Mouse (Mus musculus): ENCODE measurements around the gene Olfr521. TPM values are rescaled to one million over a fixed set of nuclear protein-coding genes. Genes with fewer than 3 reads are reported as not detected.

Olfr521 gene
- total and polyA plus RNA-seq, 3 experiments, result not detected

DNA sequence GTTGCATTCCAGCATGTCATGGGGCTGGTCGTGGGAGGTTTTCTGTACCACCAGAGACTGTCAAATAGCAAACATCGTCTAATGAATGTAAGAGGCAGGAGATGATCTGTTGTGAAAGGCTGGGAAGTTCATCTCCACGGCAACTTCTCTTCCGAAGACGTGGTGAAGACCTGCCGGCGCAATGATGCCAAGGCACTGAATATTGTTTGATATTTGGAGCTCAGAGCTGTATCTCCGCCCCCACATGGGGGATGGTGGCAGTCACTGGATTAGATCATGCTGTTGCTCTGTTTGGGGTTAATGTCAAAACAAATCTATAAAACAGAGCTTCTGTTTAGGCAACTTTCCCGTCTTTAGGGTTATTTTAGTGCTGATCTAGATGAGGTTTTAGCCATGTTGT, 24.0 kb upstream of the Olfr521 start:
- DNase-seq (ENCODE audit: extremely low read depth), result no peak
- no peaks in the 10 kb centered on the region for H3K36me3 ChIP-seq (replicated peaks in 1 of 2; ENCODE audit: control insufficient read depth in 1 of 2, insufficient read depth in 1 of 2, low read length in 1 of 2)
- in situ Hi-C loops (cut with MboI; ENCODE audit: low pct_ligation_motif_present, low pct_unique_long_range_greater_than_20kb, low sequenced_read_pairs), result no loop called here
- no peaks in the 10 kb centered on the region for H3K79me2 ChIP-seq (replicated peaks; ENCODE audit: control insufficient read depth, extremely low read depth, insufficient read depth, poor library complexity, severe bottlenecking)
- H3K4me3 ChIP-seq (replicated peaks in 1 of 3; ENCODE audit: low read depth in 2 of 3, low read length in 2 of 3, poor library complexity in 1 of 3), result no peak overlapping the region
- H3K27me3 ChIP-seq (replicated peaks), result peaks cover 4% of the 10 kb centered on the region
- H3K9ac ChIP-seq (ENCODE audit: insufficient read depth, low read depth), result no peak overlapping the region
- peaks cover 0 to 8% of the 10 kb centered on the region in 2 experiments; a peak in 2 of 4 replicates for H3K4me1 ChIP-seq (ENCODE audit: control insufficient read depth in 1 of 2, insufficient read depth in 2 of 2)
- H3K27ac ChIP-seq (ENCODE audit: insufficient read depth, low read depth), result no peak overlapping the region
- dilution Hi-C loops (cut with MboI; ENCODE audit: extremely low pct_ligation_motif_present, extremely low pct_unique_long_range_greater_than_20kb, low sequenced_read_pairs), result no loop called here
- H3K4me2 ChIP-seq (ENCODE audit: insufficient read depth, low read depth, poor library complexity, severe bottlenecking), result no peak overlapping the region
- H3K9me3 ChIP-seq (replicated peaks; ENCODE audit: low read length), result no peaks in the 10 kb centered on the region
- TF ChIP-seq ZMIZ1 (IDR thresholded peaks at IDR 0.05; ENCODE audit: low read depth, low read length), result no peak
- TF ChIP-seq MYC (IDR thresholded peaks at IDR 0.05; ENCODE audit: low read depth, low read length), result no peak
- TF ChIP-seq SIN3A (IDR thresholded peaks at IDR 0.05; ENCODE audit: low read length), result no peak
- no peak for TF ChIP-seq USF2 (conservative IDR thresholded peaks at IDR 0.05; ENCODE audit: low read depth, low read length)
- TF ChIP-seq GABPA (IDR thresholded peaks at IDR 0.05; ENCODE audit: insufficient replicate concordance, low read depth, low read length), result no peak
- no peak for TF ChIP-seq ELF1 (IDR thresholded peaks at IDR 0.05; ENCODE audit: low read depth, low read length)
- no peak for TF ChIP-seq CHD2 (IDR thresholded peaks at IDR 0.05; ENCODE audit: low read length)
- no peak for TF ChIP-seq MAFK (IDR thresholded peaks at IDR 0.05; ENCODE audit: insufficient replicate concordance, low read length)
- TF ChIP-seq NRF1 (IDR thresholded peaks at IDR 0.05; ENCODE audit: low read depth, low read length), result no peak
- TF ChIP-seq EP300 (IDR thresholded peaks at IDR 0.05; ENCODE audit: low read length), result no peak
- no peak for TF ChIP-seq USF1 (IDR thresholded peaks at IDR 0.05; ENCODE audit: low read depth, low read length)
- no peak for TF ChIP-seq E2F4 (IDR thresholded peaks at IDR 0.05; ENCODE audit: insufficient replicate concordance, low read depth, low read length)
- TF ChIP-seq IRF4 (IDR thresholded peaks at IDR 0.05; ENCODE audit: low read depth, low read length), result no peak
- no peak for TF ChIP-seq BHLHE40 (IDR thresholded peaks at IDR 0.05; ENCODE audit: low read depth, low read length)
- no peak for TF ChIP-seq MAZ (IDR thresholded peaks at IDR 0.05; ENCODE audit: low read depth, low read length)

DNA sequence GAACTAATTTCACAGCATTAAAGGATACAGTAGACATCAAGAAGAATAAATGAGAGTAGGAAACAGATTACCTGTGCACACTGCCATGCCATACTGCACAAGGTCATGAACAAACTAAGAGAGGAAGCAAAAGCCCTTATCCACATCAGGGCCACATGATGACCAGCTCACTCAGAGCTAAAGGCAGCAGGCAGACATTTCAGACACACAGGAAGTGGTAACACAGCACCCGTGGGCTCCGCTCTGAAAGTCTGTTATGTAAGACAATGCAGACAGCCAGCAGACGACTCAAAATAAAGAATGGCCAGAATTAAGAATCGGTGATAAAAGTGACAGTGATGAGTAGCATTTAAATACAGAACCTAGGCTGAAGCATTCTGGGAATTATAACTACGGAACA, 18.1 kb downstream of the Olfr521 start:
- Histone ChIP-seq H3K4me1 (ENCODE audit: control insufficient read depth in 1 of 2, insufficient read depth in 2 of 2) (peaks cover 6 to 24% of the 10 kb centered on the region in 2 experiments; a peak in 2 of 4 replicates), H3K79me2 (replicated peaks; ENCODE audit: control insufficient read depth, extremely low read depth, insufficient read depth, poor library complexity, severe bottlenecking) (no peaks in the 10 kb centered on the region), H3K36me3 (replicated peaks in 1 of 2; ENCODE audit: control insufficient read depth in 1 of 2, insufficient read depth in 1 of 2, low read length in 1 of 2) (no peaks in the 10 kb centered on the region), H3K9ac (ENCODE audit: insufficient read depth, low read depth) (no peak overlapping the region), H3K27me3 (replicated peaks) (no peaks in the 10 kb centered on the region), H3K27ac (ENCODE audit: insufficient read depth, low read depth) (no peak overlapping the region), H3K4me2 (ENCODE audit: insufficient read depth, low read depth, poor library complexity, severe bottlenecking) (no peak overlapping the region), H3K9me3 (replicated peaks; ENCODE audit: low read length) (no peaks in the 10 kb centered on the region), H3K4me3 (replicated peaks in 1 of 3; ENCODE audit: low read depth in 2 of 3, low read length in 2 of 3, poor library complexity in 1 of 3) (no peak overlapping the region)
- DNase-seq (ENCODE audit: extremely low read depth), result no peak
- TF ChIP-seq BHLHE40 (IDR thresholded peaks at IDR 0.05; ENCODE audit: low read depth, low read length) (no peak), SIN3A (IDR thresholded peaks at IDR 0.05; ENCODE audit: low read length) (no peak), NELFE (IDR thresholded peaks at IDR 0.05; ENCODE audit: low read depth, low read length) (no peak), ELF1 (IDR thresholded peaks at IDR 0.05; ENCODE audit: low read depth, low read length) (no peak), E2F4 (IDR thresholded peaks at IDR 0.05; ENCODE audit: insufficient replicate concordance, low read depth, low read length) (no peak), MXI1 (IDR thresholded peaks at IDR 0.05; ENCODE audit: low read depth, low read length) (no peak), ZC3H11A (IDR thresholded peaks at IDR 0.05; ENCODE audit: low read depth, low read length) (no peak), CHD1 (IDR thresholded peaks at IDR 0.05; ENCODE audit: low read depth, low read length) (no peak), POLR2AphosphoS2 (IDR thresholded peaks at IDR 0.05; ENCODE audit: low read depth, low read length) (no peak), POLR2A (IDR thresholded peaks at IDR 0.05; ENCODE audit: low read depth, low read length) (no peak), HCFC1 (IDR thresholded peaks at IDR 0.05; ENCODE audit: low read depth, low read length) (no peak), TBP (conservative IDR thresholded peaks at IDR 0.05; ENCODE audit: low read depth, low read length) (no peak), JUN (IDR thresholded peaks at IDR 0.05; ENCODE audit: insufficient read depth, low read depth, low read length) (no peak), MAFK (IDR thresholded peaks at IDR 0.05; ENCODE audit: insufficient replicate concordance, low read length) (no peak), GABPA (IDR thresholded peaks at IDR 0.05; ENCODE audit: insufficient replicate concordance, low read depth, low read length) (no peak), MAZ (IDR thresholded peaks at IDR 0.05; ENCODE audit: low read depth, low read length) (no peak), KAT2A (IDR thresholded peaks at IDR 0.05; ENCODE audit: insufficient replicate concordance, low read length) (no peak), MYC (IDR thresholded peaks at IDR 0.05; ENCODE audit: low read depth, low read length) (no peak), CHD2 (IDR thresholded peaks at IDR 0.05; ENCODE audit: low read length) (no peak), CTCF (conservative IDR thresholded peaks at IDR 0.05 in 1 of 2, IDR thresholded peaks at IDR 0.05 in 1 of 2; ENCODE audit: low read depth in 2 of 2, low read length in 2 of 2) (no peak)
- in situ Hi-C loops (cut with MboI; ENCODE audit: low pct_ligation_motif_present, low pct_unique_long_range_greater_than_20kb, low sequenced_read_pairs), result loop anchor here (5.0 kb wide), 1 partner anchor 69 kb away; the partner anchor contains the start of gene Slco2b1
- dilution Hi-C loops (cut with MboI; ENCODE audit: extremely low pct_ligation_motif_present, extremely low pct_unique_long_range_greater_than_20kb, low sequenced_read_pairs), result no loop called here

Measured in CH12.LX (cell line).